ENCODE assay signal across 19 mouse cellular contexts in the genomic region with DNA sequence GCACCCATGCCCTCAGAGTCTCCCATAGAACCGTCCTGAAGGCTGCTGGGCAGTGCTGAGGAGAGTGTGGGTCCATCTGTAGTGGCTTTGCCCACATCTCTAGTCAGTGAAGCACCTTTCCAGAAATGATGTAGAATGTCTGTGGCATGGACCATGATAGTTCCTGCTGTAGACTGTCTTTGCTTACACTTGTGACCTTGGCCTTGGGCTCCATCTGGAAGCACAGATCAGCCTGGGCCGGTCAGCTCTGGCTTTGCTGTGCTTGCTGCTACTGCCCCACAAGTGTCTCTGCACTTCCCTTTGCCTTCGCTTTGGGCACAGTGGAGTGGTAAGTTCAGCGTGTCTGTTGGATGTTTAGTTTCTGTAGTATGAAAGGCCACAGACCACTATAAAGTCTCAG. TPM values are rescaled to one million over a fixed set of nuclear protein-coding genes. Genes with fewer than 3 reads are reported as not detected.
DNase-seq lines count a peak whose midpoint lies in the region; ATAC-seq lines count a peak whose summit lies in the region.
"Had no signal": no experiment of that assay in that cellular context is flagged by ENCODE, and none has a peak within 500 bp of the region (broad histone marks: within the 10 kb centered on the region; RNA-seq: fewer than 3 reads in every experiment).

No protein-coding gene starts in this region.

- WGBS in limb, embryonic 11.5 days = 81% methylated on average over 4 of the region's 4 CpGs
- WGBS in kidney, embryonic 14.5 days = 74% methylated on average over 4 of the region's 4 CpGs

- no peak for ATAC-seq in limb, embryonic 11.5 days (ENCODE audit: insufficient number of reproducible peaks, low FRiP score, low TSS enrichment, low read depth)
- ATAC-seq in kidney, embryonic 14.5 days (ENCODE audit: low FRiP score, low TSS enrichment) = no peak
- ATAC-seq: forebrain, embryonic 13.5 days; forebrain, postnatal 0 days; hindbrain, postnatal 0 days had no signal

- peaks cover 87% of the 10 kb centered on the region for H3K4me1 ChIP-seq in limb, embryonic 11.5 days (ENCODE audit: control insufficient read depth, insufficient read depth, low read length)
- peaks cover 59% of the 10 kb centered on the region for H3K4me1 ChIP-seq in kidney, embryonic 14.5 days (ENCODE audit: control insufficient read depth, insufficient read depth, low read length)

- peak; percentile 40 for DNase-seq in adrenal gland, postnatal 25 days
- no peak for DNase-seq in adrenal gland, adult 8-10 months
- DNase-seq in ovary, adult 18-20 months (ENCODE audit: low spot score) = peak; percentile 57
- DNase-seq in ovary, postnatal 10 days (ENCODE audit: low spot score) = no peak
- no peak for DNase-seq in limb, embryonic 11.5 days (ENCODE audit: low spot score)
- DNase-seq in embryo, embryonic 10.5 days (ENCODE audit: low spot score) = no peak
- DNase-seq: cerebellum, adult 11-12 months; cerebellum, adult 9-10 months; cerebellum, postnatal 25 days; forebrain, postnatal 0 days; gastrocnemius, postnatal 25 days; heart, adult 18-20 months; heart, postnatal 10 days; kidney, adult 11 months had no signal

- H3K4me3 ChIP-seq in limb, embryonic 11.5 days (ENCODE audit: low read depth, low read length) = no peak overlapping the region
- H3K4me3 ChIP-seq in kidney, embryonic 14.5 days (ENCODE audit: low read length) = no peak overlapping the region
- H3K4me3 ChIP-seq: forebrain, embryonic 13.5 days; heart, embryonic 10.5 days; hindbrain, embryonic 13.5 days had no signal

- H3K36me3 ChIP-seq in limb, embryonic 11.5 days (ENCODE audit: control insufficient read depth, insufficient read depth, low read length) = no peaks in the 10 kb centered on the region
- no peaks in the 10 kb centered on the region; the same call in 1 of the 2 replicates for H3K36me3 ChIP-seq in kidney, embryonic 14.5 days (ENCODE audit: control insufficient read depth, insufficient read depth, low read length)
- H3K36me3 ChIP-seq: hindbrain, embryonic 13.5 days had no signal

- no peaks in the 10 kb centered on the region for H3K9me3 ChIP-seq in limb, embryonic 11.5 days (ENCODE audit: control insufficient read depth, low read length)
- no peaks in the 10 kb centered on the region for H3K9me3 ChIP-seq in kidney, embryonic 14.5 days (ENCODE audit: control insufficient read depth, low read length)
- H3K9me3 ChIP-seq: forebrain, embryonic 13.5 days; heart, embryonic 10.5 days; hindbrain, embryonic 13.5 days had no signal

- H3K9ac ChIP-seq in limb, embryonic 11.5 days (ENCODE audit: low read length) = no peak overlapping the region
- no peak overlapping the region for H3K9ac ChIP-seq in kidney, embryonic 14.5 days (ENCODE audit: low read depth, low read length)
- H3K9ac ChIP-seq: forebrain, embryonic 13.5 days; forebrain, postnatal 0 days; hindbrain, embryonic 13.5 days had no signal

- H3K27me3 ChIP-seq in limb, embryonic 11.5 days (ENCODE audit: control insufficient read depth, insufficient read depth, low read length) = no peaks in the 10 kb centered on the region
- H3K27me3 ChIP-seq in kidney, embryonic 14.5 days (ENCODE audit: control insufficient read depth, insufficient read depth, low read length) = no peaks in the 10 kb centered on the region
- H3K27me3 ChIP-seq: forebrain, embryonic 13.5 days; hindbrain, embryonic 13.5 days had no signal

- H3K4me2 ChIP-seq in limb, embryonic 11.5 days (ENCODE audit: low read depth, severe bottlenecking) = no peak overlapping the region
- H3K4me2 ChIP-seq in kidney, embryonic 14.5 days (replicated peaks; ENCODE audit: low read depth, low read length) = no peak overlapping the region
- H3K4me2 ChIP-seq: forebrain, embryonic 13.5 days; hindbrain, embryonic 13.5 days had no signal

- H3K27ac ChIP-seq in limb, embryonic 11.5 days (replicated peaks; ENCODE audit: low read depth, low read length) = peak overlapping the region; percentile 68; the same call in 1 of the 2 replicates
- H3K27ac ChIP-seq in kidney, embryonic 14.5 days (ENCODE audit: low read depth, low read length) = no peak overlapping the region
- H3K27ac ChIP-seq: heart, embryonic 10.5 days; hindbrain, postnatal 0 days had no signal

RNA-seq across cellular contexts. Expression of gene Notch2, which starts 45.7 kb away (rescaled TPM):
- total RNA-seq in adrenal gland, postnatal 25 days (2021) = 52.3 and 80.9 TPM in 2 replicates
- 10 to 100 TPM; 73.6 to 99.3 (median 77.1) TPM for total RNA-seq in adrenal gland, adult 8-10 months (2022)
- 33.4 and 35.1 TPM in 2 replicates for polyA plus RNA-seq in limb, embryonic 11.5 days (2014; fragmentation: Nextera tagmentation; extraction: Ambion mirVana)
- 34.4 and 42.7 TPM in 2 replicates for polyA plus RNA-seq in kidney, embryonic 14.5 days (2014; fragmentation: Nextera tagmentation; extraction: Ambion mirVana)

Comparison
In these comparisons a context has a peak if more than half of its experiments do, and no peak if none do; other contexts are left out.
1. DNase-seq: peak in adrenal gland, postnatal 25 days (single experiment) and ovary, adult 18-20 months (single experiment); none in adrenal gland, adult 8-10 months (single experiment), ovary, postnatal 10 days (single experiment), limb, embryonic 11.5 days (single experiment) and embryo, embryonic 10.5 days (single experiment).